Mouse (Mus musculus): ENCODE results near the gene 2410141K09Rik. TPM values are rescaled to one million over a fixed set of nuclear protein-coding genes. Genes with fewer than 3 reads are reported as not detected.
"Not testable (repeated sequence)": the region's sequence is repeated elsewhere in the genome, so short reads cannot be mapped to it uniquely, and the experiment has no call there.

Gene 2410141K09Rik
- total RNA-seq (2021): not detected

- not testable (repeated sequence) for DNase-seq
These were observed at the start of gene 2410141K09Rik for GRCm38 (mm10) chr13:66441018-66441417. Gene 2410141K09Rik (minus strand): TSS chr13:66441118.

GRCm38 (mm10) chr13:66426858-66427257 lies 14.1 kb downstream of the 2410141K09Rik start:
- not testable (repeated sequence) for DNase-seq

- DNase-seq: not testable (repeated sequence)
These were observed 26.0 kb downstream of the 2410141K09Rik start for GRCm38 (mm10) chr13:66414962-66415361.

Other genes with a start within 250 kb of the 2410141K09Rik start
- not detected for gene Gm10772, start 213.5 kb downstream of the 2410141K09Rik start, total RNA-seq (2021)

All from heart, postnatal 4 days (tissue).